In the genomic region with DNA sequence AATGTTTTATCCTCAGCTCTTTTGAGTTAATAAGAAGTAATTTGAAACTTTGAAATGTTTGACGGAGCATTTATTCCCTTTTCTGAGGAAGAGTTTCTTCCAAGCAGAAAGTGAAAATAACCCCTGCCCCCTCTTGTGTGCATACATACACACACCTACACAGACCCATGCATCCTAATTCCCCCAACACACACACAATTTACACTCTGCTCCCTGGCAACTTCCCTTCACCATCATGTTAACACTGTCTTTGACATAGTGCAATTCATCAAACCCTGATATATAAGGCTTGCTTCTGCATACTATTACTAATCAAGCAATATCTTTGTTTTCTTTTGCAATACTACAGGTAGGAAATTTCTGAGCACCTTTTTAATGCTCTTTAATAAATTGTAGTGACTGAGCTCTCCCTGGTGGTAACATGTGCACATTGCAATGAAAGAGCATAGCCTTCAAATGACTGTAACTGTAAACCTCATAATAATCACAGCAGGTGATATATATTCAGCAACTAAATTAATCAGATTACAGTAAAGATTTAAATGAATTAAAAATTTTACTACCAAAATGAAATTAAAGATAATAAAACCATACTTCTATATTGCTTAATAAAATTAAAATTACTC, we compare ENCODE assay signal across 9 mouse cellular contexts.
DNase-seq lines count a peak whose midpoint lies in the region; ATAC-seq and TF ChIP-seq lines count a peak whose summit lies in the region.
"Had no signal": no experiment of that assay in that cellular context is flagged by ENCODE, and none has a peak within 500 bp of the region (broad histone marks: within the 10 kb centered on the region; RNA-seq: fewer than 3 reads in every experiment).

No protein-coding gene starts in this region.

- ATAC-seq in embryonic facial prominence, embryonic 11.5 days (replicated peaks; ENCODE audit: insufficient number of reproducible peaks, low FRiP score, low TSS enrichment, low read depth) = no peak
- ATAC-seq in lung, embryonic 14.5 days (ENCODE audit: insufficient read depth) = no peak
- ATAC-seq in forebrain, embryonic 15.5 days (replicated peaks) = peak; percentile 80
- ATAC-seq in neural tube, embryonic 14.5 days (ENCODE audit: low read depth) = peak; percentile 85; the same call in 1 of the 2 replicates

- no peak overlapping the region for H3K27ac ChIP-seq in embryonic facial prominence, embryonic 11.5 days (replicated peaks; ENCODE audit: low read depth, low read length)
- no peak overlapping the region for H3K27ac ChIP-seq in embryonic facial prominence, embryonic 10.5 days (replicated peaks)
- no peak overlapping the region for H3K27ac ChIP-seq in lung, embryonic 14.5 days (ENCODE audit: low read depth)
- no peak overlapping the region for H3K27ac ChIP-seq in forebrain, embryonic 15.5 days (replicated peaks)
- no peak overlapping the region for H3K27ac ChIP-seq in neural tube, embryonic 14.5 days (ENCODE audit: low read depth, low read length)
- H3K27ac ChIP-seq: liver, embryonic 15.5 days had no signal

- 44% methylated on average over 1 of the region's 1 CpGs for WGBS in embryonic facial prominence, embryonic 11.5 days
- 53% methylated on average over 1 of the region's 1 CpGs for WGBS in embryonic facial prominence, embryonic 10.5 days
- 62% methylated on average over 1 of the region's 1 CpGs for WGBS in lung, embryonic 14.5 days
- 74% methylated on average over 1 of the region's 1 CpGs for WGBS in forebrain, embryonic 15.5 days
- WGBS in neural tube, embryonic 14.5 days = 69% methylated on average over 1 of the region's 1 CpGs

- H3K4me3 ChIP-seq in embryonic facial prominence, embryonic 11.5 days (ENCODE audit: low read depth, low read length) = no peak overlapping the region
- H3K4me3 ChIP-seq in embryonic facial prominence, embryonic 10.5 days = no peak overlapping the region
- no peak overlapping the region for H3K4me3 ChIP-seq in lung, embryonic 14.5 days (ENCODE audit: low read depth, low read length)
- no peak overlapping the region for H3K4me3 ChIP-seq in forebrain, embryonic 15.5 days
- H3K4me3 ChIP-seq in neural tube, embryonic 14.5 days (ENCODE audit: low read depth, low read length) = no peak overlapping the region
- H3K4me3 ChIP-seq: liver, embryonic 15.5 days had no signal

- H3K9ac ChIP-seq in embryonic facial prominence, embryonic 11.5 days (replicated peaks; ENCODE audit: low read length) = no peak overlapping the region
- no peak overlapping the region for H3K9ac ChIP-seq in lung, embryonic 14.5 days
- no peak overlapping the region for H3K9ac ChIP-seq in forebrain, embryonic 15.5 days (replicated peaks)
- no peak overlapping the region for H3K9ac ChIP-seq in neural tube, embryonic 14.5 days (replicated peaks; ENCODE audit: low read depth, low read length)
- H3K9ac ChIP-seq: liver, embryonic 15.5 days had no signal

- H3K36me3 ChIP-seq in embryonic facial prominence, embryonic 11.5 days (replicated peaks; ENCODE audit: control insufficient read depth, insufficient read depth, low read depth, low read length) = no peaks in the 10 kb centered on the region
- H3K36me3 ChIP-seq in embryonic facial prominence, embryonic 10.5 days (replicated peaks) = no peaks in the 10 kb centered on the region
- no peaks in the 10 kb centered on the region for H3K36me3 ChIP-seq in lung, embryonic 14.5 days (ENCODE audit: insufficient read depth)
- no peaks in the 10 kb centered on the region for H3K36me3 ChIP-seq in forebrain, embryonic 15.5 days
- H3K36me3 ChIP-seq in neural tube, embryonic 14.5 days (ENCODE audit: control insufficient read depth, insufficient read depth, low read length) = no peaks in the 10 kb centered on the region
- H3K36me3 ChIP-seq: liver, embryonic 15.5 days had no signal

- TF ChIP-seq CTCF in lung, embryonic 14.5 days (IDR thresholded peaks at IDR 0.05; ENCODE audit: low read depth) = peak; percentile 76

- H3K4me1 ChIP-seq in embryonic facial prominence, embryonic 11.5 days (ENCODE audit: control insufficient read depth, insufficient read depth, low read length) = no peaks in the 10 kb centered on the region
- H3K4me1 ChIP-seq in embryonic facial prominence, embryonic 10.5 days = no peaks in the 10 kb centered on the region
- H3K4me1 ChIP-seq in lung, embryonic 14.5 days (ENCODE audit: insufficient read depth) = no peaks in the 10 kb centered on the region
- H3K4me1 ChIP-seq in forebrain, embryonic 15.5 days = no peaks in the 10 kb centered on the region
- H3K4me1 ChIP-seq in neural tube, embryonic 14.5 days (ENCODE audit: control insufficient read depth, insufficient read depth, low read length) = no peaks in the 10 kb centered on the region
- H3K4me1 ChIP-seq: liver, embryonic 15.5 days had no signal

- no peaks in the 10 kb centered on the region for H3K9me3 ChIP-seq in embryonic facial prominence, embryonic 11.5 days (replicated peaks; ENCODE audit: control insufficient read depth, low read length)
- H3K9me3 ChIP-seq in embryonic facial prominence, embryonic 10.5 days = no peaks in the 10 kb centered on the region
- H3K9me3 ChIP-seq in lung, embryonic 14.5 days (ENCODE audit: low read depth, low read length) = no peaks in the 10 kb centered on the region
- H3K9me3 ChIP-seq in forebrain, embryonic 15.5 days = no peaks in the 10 kb centered on the region
- H3K9me3 ChIP-seq in neural tube, embryonic 14.5 days (ENCODE audit: control insufficient read depth, low read length) = no peaks in the 10 kb centered on the region
- H3K9me3 ChIP-seq: liver, embryonic 15.5 days had no signal

- no peak overlapping the region for H3K4me2 ChIP-seq in embryonic facial prominence, embryonic 11.5 days (ENCODE audit: low read depth, low read length)
- no peak overlapping the region for H3K4me2 ChIP-seq in lung, embryonic 14.5 days
- H3K4me2 ChIP-seq in forebrain, embryonic 15.5 days (replicated peaks) = no peak overlapping the region
- H3K4me2 ChIP-seq in neural tube, embryonic 14.5 days (ENCODE audit: low read depth, low read length) = no peak overlapping the region
- H3K4me2 ChIP-seq: liver, embryonic 15.5 days had no signal

- DNase-seq in embryonic facial prominence, embryonic 11.5 days (ENCODE audit: low spot score) = peak; percentile 54
- DNase-seq in embryonic facial prominence, embryonic 10.5 days (ENCODE audit: low spot score) = no peak
- peak; percentile 66 for DNase-seq in lung, embryonic 14.5 days
- no peak for DNase-seq in lung, adult 18-20 months
- DNase-seq in urinary bladder, postnatal 25 days (ENCODE audit: low spot score) = no peak
- no peak for DNase-seq in frontal cortex, postnatal 25 days (ENCODE audit: low spot score in 2 of 2)

- H3K27me3 ChIP-seq in embryonic facial prominence, embryonic 11.5 days (ENCODE audit: control insufficient read depth, insufficient read depth, low read length) = no peaks in the 10 kb centered on the region
- no peaks in the 10 kb centered on the region for H3K27me3 ChIP-seq in embryonic facial prominence, embryonic 10.5 days (replicated peaks; ENCODE audit: low read depth, poor library complexity, severe bottlenecking)
- H3K27me3 ChIP-seq in lung, embryonic 14.5 days (ENCODE audit: insufficient read depth, low read length) = no peaks in the 10 kb centered on the region
- H3K27me3 ChIP-seq in forebrain, embryonic 15.5 days = no peaks in the 10 kb centered on the region
- no peaks in the 10 kb centered on the region for H3K27me3 ChIP-seq in neural tube, embryonic 14.5 days (ENCODE audit: control insufficient read depth, insufficient read depth, low read length)
- H3K27me3 ChIP-seq: liver, embryonic 15.5 days had no signal

Comparison
In these comparisons a context has a peak if more than half of its experiments do, and no peak if none do; other contexts are left out.
1. DNase-seq: peak in embryonic facial prominence, embryonic 11.5 days (single experiment) and lung, embryonic 14.5 days (single experiment); none in embryonic facial prominence, embryonic 10.5 days (single experiment), lung, adult 18-20 months (0 of 2), urinary bladder, postnatal 25 days (single experiment) and frontal cortex, postnatal 25 days (0 of 2).
2. ATAC-seq: peak in forebrain, embryonic 15.5 days (single experiment) and neural tube, embryonic 14.5 days (single experiment); none in embryonic facial prominence, embryonic 11.5 days (single experiment) and lung, embryonic 14.5 days (single experiment).